In genomic region chr19:7310704-7311103, GRCm38 (mm10) we compare ENCODE assay signal across 8 mouse cellular contexts. TPM values are rescaled to one million over a fixed set of nuclear protein-coding genes. Genes with fewer than 3 reads are reported as not detected.
DNase-seq lines count a peak whose midpoint lies in the region; ATAC-seq lines count a peak whose summit lies in the region.

No protein-coding gene starts in this region.

- ATAC-seq in kidney, embryonic 14.5 days (ENCODE audit: low FRiP score, low TSS enrichment), result peak; percentile 70; the same call in 1 of the 2 replicates
- peak; percentile 74 for ATAC-seq in lung, embryonic 15.5 days (ENCODE audit: borderline replicate concordance, extremely low read depth, low FRiP score, low TSS enrichment)
- ATAC-seq in monocyte, adult 5-6 weeks (replicated peaks; ENCODE audit: insufficient number of reproducible peaks, low FRiP score, low TSS enrichment, poor library complexity, severe bottlenecking), result no peak

- no peaks in the 10 kb centered on the region for H3K27me3 ChIP-seq in kidney, embryonic 14.5 days (ENCODE audit: control insufficient read depth, insufficient read depth, low read length)
- H3K27me3 ChIP-seq in lung, embryonic 15.5 days, result no peaks in the 10 kb centered on the region

- no peaks in the 10 kb centered on the region for H3K9me3 ChIP-seq in kidney, embryonic 14.5 days (ENCODE audit: control insufficient read depth, low read length)
- no peaks in the 10 kb centered on the region for H3K9me3 ChIP-seq in lung, embryonic 15.5 days

- H3K4me3 ChIP-seq in kidney, embryonic 14.5 days (ENCODE audit: low read length), result no peak overlapping the region
- no peak overlapping the region for H3K4me3 ChIP-seq in lung, embryonic 15.5 days

- H3K4me1 ChIP-seq in kidney, embryonic 14.5 days (ENCODE audit: control insufficient read depth, insufficient read depth, low read length), result peaks cover 66% of the 10 kb centered on the region
- peaks cover 79% of the 10 kb centered on the region for H3K4me1 ChIP-seq in lung, embryonic 15.5 days

- no peaks in the 10 kb centered on the region for H3K36me3 ChIP-seq in kidney, embryonic 14.5 days (ENCODE audit: control insufficient read depth, insufficient read depth, low read length)
- no peaks in the 10 kb centered on the region for H3K36me3 ChIP-seq in lung, embryonic 15.5 days

- H3K9ac ChIP-seq in kidney, embryonic 14.5 days (ENCODE audit: low read depth, low read length), result 0 out of 2 replicates have a peak overlapping the region, but pooled peaks have one; percentile 28
- peak overlapping the region; percentile 27; the same call in 1 of the 2 replicates for H3K9ac ChIP-seq in lung, embryonic 15.5 days

- 12% methylated on average over 5 of the region's 5 CpGs for WGBS in kidney, embryonic 14.5 days
- 27% methylated on average over 5 of the region's 5 CpGs for WGBS in lung, embryonic 15.5 days

- DNase-seq in thymus, postnatal 4 days, result peak; percentile 48
- no peak for DNase-seq in thymus, postnatal 10 days (ENCODE audit: low spot score in 2 of 2)
- peak; percentile 59 for DNase-seq in embryo, embryonic 10 days (ENCODE audit: low spot score)
- DNase-seq in heart, adult 9 months (ENCODE audit: low spot score in 2 of 2), result peak; percentile 41 to 43
- peak; percentile 45 for DNase-seq in right cerebral cortex, postnatal 25 days

- peak overlapping the region; percentile 81 for H3K27ac ChIP-seq in kidney, embryonic 14.5 days (ENCODE audit: low read depth, low read length)
- H3K27ac ChIP-seq in lung, embryonic 15.5 days, result peak overlapping the region; percentile 94

- no peak overlapping the region for H3K4me2 ChIP-seq in kidney, embryonic 14.5 days (replicated peaks; ENCODE audit: low read depth, low read length)
- H3K4me2 ChIP-seq in lung, embryonic 15.5 days, result peak overlapping the region; percentile 34

RNA-seq across cellular contexts. Expression of gene Mark2, which starts 31.0 kb away (rescaled TPM):
- 51.9 and 54.9 TPM in 2 replicates for polyA plus RNA-seq in kidney, embryonic 14.5 days (2014; fragmentation: Nextera tagmentation; extraction: Ambion mirVana)
- 42.9 and 49.0 TPM in 2 replicates for polyA plus RNA-seq in lung, embryonic 15.5 days (2015; fragmentation: Nextera tagmentation; extraction: Ambion mirVana)
- 24.9 to 78.8 TPM (median 41.5 TPM) in 3 replicates for total RNA-seq in monocyte, adult 5-6 weeks (2017)

RNA-seq across cellular contexts. Expression of gene Rcor2, which starts 43.6 kb away (rescaled TPM):
- 9.8 and 16.0 TPM in 2 replicates for polyA plus RNA-seq in kidney, embryonic 14.5 days (2014; fragmentation: Nextera tagmentation; extraction: Ambion mirVana)
- 9.7 and 12.4 TPM in 2 replicates for polyA plus RNA-seq in lung, embryonic 15.5 days (2015; fragmentation: Nextera tagmentation; extraction: Ambion mirVana)
- total RNA-seq in monocyte, adult 5-6 weeks (2017), result not detected in 3 replicates

Comparison
In these comparisons a context has a peak if more than half of its experiments do, and no peak if none do; other contexts are left out.
1. DNase-seq: peak in thymus, postnatal 4 days (single experiment), embryo, embryonic 10 days (single experiment), heart, adult 9 months (2 of 2) and right cerebral cortex, postnatal 25 days (single experiment); none in thymus, postnatal 10 days (0 of 2).